Mouse (Mus musculus): ENCODE data around the gene Srp54b. TPM values are rescaled to one million over a fixed set of nuclear protein-coding genes. Genes with fewer than 3 reads are reported as not detected.

Srp54b gene
- 4.2 TPM for polyA plus RNA-seq (2014; fragmentation: Illumina TruSeq; extraction: RNeasy Lipid Tissue Mini Kit (QIAGEN cat#74804); ENCODE audit: low read depth, low replicate concordance)

DNA sequence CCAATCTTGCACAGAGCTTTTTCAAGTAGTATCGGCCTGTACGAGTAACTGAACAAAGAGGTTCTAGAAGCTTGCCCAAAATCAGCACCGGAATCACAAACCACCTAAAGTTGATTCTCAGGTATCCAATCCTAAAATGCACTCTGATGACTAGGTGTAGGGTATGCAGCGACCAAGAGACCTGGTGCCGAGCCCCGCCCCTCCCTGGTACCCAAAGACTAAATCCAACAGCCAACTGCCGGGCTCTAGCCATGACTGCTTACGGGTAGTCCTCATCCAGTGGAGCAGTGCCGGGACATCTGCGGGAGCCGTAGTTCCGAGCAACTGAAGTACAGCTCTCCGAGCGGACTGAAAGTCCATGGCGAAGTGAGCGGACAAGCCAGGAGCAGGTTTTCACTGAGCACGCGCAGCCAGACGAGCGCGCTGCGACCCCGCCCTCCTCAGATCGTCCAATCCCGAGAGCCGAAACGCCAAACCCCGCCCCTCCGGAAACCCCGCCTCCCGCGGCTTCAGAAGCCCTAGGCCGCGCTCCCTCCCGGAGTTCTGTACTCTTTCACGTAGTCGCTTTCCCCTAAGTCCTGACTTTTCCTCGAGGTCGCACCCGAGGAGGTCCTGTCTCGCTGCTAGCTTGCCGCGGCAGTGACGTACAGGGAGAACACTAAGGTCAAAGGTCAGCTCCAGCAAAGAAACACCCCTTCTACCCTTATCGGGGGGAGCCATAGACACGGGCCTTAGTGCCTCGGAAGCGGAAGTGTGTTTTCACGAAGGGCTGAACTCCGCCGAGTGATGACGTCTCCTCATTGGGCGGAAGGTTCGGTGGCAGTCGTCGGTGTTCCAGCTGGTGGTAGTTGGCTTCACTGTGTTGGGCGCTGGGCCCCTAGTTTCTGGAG, at the start of gene Srp54b:
TSS of gene Srp54b (plus strand) at position 546 of the 890 bp plus-strand sequence.

DNA sequence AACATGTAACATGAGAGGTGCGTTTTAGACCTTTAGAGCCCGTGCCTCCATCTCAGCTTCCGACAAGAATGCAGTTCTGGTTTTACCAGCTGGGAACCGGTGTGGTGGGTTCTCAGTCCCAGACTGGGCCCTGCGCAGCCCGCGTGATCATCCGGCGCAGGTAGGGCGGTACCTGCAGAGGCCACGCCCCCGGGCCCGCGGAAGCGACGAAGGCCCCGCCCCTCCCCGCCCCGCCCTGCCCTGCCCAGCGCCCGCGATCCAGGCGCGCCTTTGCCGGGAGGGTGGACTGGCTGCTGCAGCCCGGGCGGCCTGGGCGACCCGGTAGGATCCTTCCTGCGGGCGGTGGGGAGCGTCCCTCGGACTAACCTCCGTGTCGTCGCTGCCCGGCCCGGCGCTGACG, 30.7 kb upstream of the Srp54b start, which contains the start of gene Fam177a:
TSS of gene Fam177a (plus strand) at position 228 of the 400 bp plus-strand sequence.

DNA sequence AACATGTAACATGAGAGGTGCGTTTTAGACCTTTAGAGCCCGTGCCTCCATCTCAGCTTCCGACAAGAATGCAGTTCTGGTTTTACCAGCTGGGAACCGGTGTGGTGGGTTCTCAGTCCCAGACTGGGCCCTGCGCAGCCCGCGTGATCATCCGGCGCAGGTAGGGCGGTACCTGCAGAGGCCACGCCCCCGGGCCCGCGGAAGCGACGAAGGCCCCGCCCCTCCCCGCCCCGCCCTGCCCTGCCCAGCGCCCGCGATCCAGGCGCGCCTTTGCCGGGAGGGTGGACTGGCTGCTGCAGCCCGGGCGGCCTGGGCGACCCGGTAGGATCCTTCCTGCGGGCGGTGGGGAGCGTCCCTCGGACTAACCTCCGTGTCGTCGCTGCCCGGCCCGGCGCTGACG, 44.4 kb downstream of the Srp54b start, which contains the start of gene 1700047I17Rik2:
TSS of gene 1700047I17Rik2 (plus strand) at position 287 of the 400 bp plus-strand sequence.

DNA sequence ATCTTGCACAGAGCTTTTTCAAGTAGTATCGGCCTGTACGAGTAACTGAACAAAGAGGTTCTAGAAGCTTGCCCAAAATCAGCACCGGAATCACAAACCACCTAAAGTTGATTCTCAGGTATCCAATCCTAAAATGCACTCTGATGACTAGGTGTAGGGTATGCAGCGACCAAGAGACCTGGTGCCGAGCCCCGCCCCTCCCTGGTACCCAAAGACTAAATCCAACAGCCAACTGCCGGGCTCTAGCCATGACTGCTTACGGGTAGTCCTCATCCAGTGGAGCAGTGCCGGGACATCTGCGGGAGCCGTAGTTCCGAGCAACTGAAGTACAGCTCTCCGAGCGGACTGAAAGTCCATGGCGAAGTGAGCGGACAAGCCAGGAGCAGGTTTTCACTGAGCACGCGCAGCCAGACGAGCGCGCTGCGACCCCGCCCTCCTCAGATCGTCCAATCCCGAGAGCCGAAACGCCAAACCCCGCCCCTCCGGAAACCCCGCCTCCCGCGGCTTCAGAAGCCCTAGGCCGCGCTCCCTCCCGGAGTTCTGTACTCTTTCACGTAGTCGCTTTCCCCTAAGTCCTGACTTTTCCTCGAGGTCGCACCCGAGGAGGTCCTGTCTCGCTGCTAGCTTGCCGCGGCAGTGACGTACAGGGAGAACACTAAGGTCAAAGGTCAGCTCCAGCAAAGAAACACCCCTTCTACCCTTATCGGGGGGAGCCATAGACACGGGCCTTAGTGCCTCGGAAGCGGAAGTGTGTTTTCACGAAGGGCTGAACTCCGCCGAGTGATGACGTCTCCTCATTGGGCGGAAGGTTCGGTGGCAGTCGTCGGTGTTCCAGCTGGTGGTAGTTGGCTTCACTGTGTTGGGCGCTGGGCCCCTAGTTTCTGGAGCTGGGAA, 75.0 kb downstream of the Srp54b start, which contains the start of gene Srp54c:
TSS of gene Srp54c (plus strand) at position 543 of the 894 bp plus-strand sequence.

Other genes starting within 250 kb of the Srp54b start
- not detected for gene Gm20403, start 168.6 kb upstream of the Srp54b start, polyA plus RNA-seq (2014; fragmentation: Illumina TruSeq; extraction: RNeasy Lipid Tissue Mini Kit (QIAGEN cat#74804); ENCODE audit: low read depth, low replicate concordance)
- gene Baz1a, start 140.8 kb upstream of the Srp54b start, polyA plus RNA-seq (2014; fragmentation: Illumina TruSeq; extraction: RNeasy Lipid Tissue Mini Kit (QIAGEN cat#74804); ENCODE audit: low read depth, low replicate concordance), result 33.4 TPM
- 41.8 TPM for gene 2700097O09Rik, start 75.0 kb upstream of the Srp54b start, polyA plus RNA-seq (2014; fragmentation: Illumina TruSeq; extraction: RNeasy Lipid Tissue Mini Kit (QIAGEN cat#74804); ENCODE audit: low read depth, low replicate concordance)
- 646 TPM for gene Srp54a, start 74.8 kb upstream of the Srp54b start, polyA plus RNA-seq (2014; fragmentation: Illumina TruSeq; extraction: RNeasy Lipid Tissue Mini Kit (QIAGEN cat#74804); ENCODE audit: low read depth, low replicate concordance)
- not detected for gene Fam177a, start 30.6 kb upstream of the Srp54b start, polyA plus RNA-seq (2014; fragmentation: Illumina TruSeq; extraction: RNeasy Lipid Tissue Mini Kit (QIAGEN cat#74804); ENCODE audit: low read depth, low replicate concordance)
- gene 1700047I17Rik2, start 44.5 kb downstream of the Srp54b start, polyA plus RNA-seq (2014; fragmentation: Illumina TruSeq; extraction: RNeasy Lipid Tissue Mini Kit (QIAGEN cat#74804); ENCODE audit: low read depth, low replicate concordance), result 103 TPM
- 168 TPM for gene Srp54c, start 75.1 kb downstream of the Srp54b start, polyA plus RNA-seq (2014; fragmentation: Illumina TruSeq; extraction: RNeasy Lipid Tissue Mini Kit (QIAGEN cat#74804); ENCODE audit: low read depth, low replicate concordance)
- gene 1110008L16Rik, start 144.5 kb downstream of the Srp54b start, polyA plus RNA-seq (2014; fragmentation: Illumina TruSeq; extraction: RNeasy Lipid Tissue Mini Kit (QIAGEN cat#74804); ENCODE audit: low read depth, low replicate concordance), result 25.2 TPM
- gene Ppp2r3c, start 147.9 kb downstream of the Srp54b start, polyA plus RNA-seq (2014; fragmentation: Illumina TruSeq; extraction: RNeasy Lipid Tissue Mini Kit (QIAGEN cat#74804); ENCODE audit: low read depth, low replicate concordance), result 44.2 TPM
- 248 TPM for gene Psma6, start 229.1 kb downstream of the Srp54b start, polyA plus RNA-seq (2014; fragmentation: Illumina TruSeq; extraction: RNeasy Lipid Tissue Mini Kit (QIAGEN cat#74804); ENCODE audit: low read depth, low replicate concordance)